Mouse (Mus musculus): ENCODE measurements at regions not wholly inside any gene's neighbourhood (a gene's known extent, or its start where the extent isn't known, plus 50 kb on each side); places are given as distances from the start of the nearest gene placed in this dataset.

DNA sequence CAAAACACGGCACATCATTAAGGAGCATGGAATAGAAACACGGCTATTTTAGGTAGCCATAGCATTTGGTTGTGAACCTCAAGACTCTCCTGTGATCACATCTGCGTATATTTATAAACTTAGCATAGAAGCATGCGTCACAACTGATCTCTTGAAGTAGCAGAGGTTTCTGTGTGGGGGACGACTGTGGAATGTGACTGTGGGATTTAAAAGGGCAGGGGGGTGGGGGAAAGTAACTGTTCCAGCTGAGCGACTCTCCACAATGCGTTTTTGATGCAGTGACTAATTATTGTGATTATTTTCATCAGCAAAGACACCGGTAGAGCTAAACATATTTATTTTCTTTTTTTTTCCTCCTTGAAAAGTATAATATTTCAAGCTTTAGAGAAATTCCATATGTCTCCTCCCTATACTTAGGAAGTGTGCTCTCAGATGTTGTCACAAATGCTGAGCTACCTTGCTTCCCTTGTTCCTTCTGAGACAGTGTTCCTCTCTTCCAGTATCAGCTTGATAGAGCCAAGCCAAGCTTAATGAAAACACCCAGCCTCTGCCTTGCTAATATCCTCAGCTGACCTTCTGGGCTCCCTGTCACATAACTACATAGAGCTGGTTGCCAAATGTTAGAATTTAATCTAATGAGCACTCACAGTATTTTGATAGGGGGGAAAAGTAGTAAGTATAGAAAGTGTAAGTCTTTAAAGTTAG is 75.0 kb upstream of the Magi3 start:
- no peak for DNase-seq

DNA sequence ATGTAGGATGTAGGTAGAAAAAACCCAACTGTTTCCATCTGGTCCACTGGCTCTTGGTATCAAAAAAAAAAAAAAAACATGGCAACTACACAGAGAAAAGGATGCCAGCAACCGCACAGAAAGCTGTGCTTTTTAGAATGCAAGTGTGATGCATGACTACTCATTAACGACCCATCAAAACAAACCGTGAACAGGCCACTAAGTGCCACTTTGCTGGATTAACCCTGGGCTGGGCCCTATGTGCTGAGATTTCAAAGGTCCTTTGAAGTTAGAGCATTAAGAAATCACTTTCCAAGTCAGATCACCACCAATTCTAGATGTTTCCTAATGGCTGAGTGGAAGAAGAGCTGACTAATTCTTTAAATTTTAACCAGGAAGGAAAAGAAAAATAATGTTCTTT is 73.7 kb upstream of the Magi3 start:
- DNase-seq: no peak

- no peak for DNase-seq
These were observed 69.0 kb upstream of the Magi3 start for GRCm38 (mm10) chr3:104288970-104289680.

GRCm38 (mm10) chr3:104287900-104288299 is 67.7 kb upstream of the Magi3 start:
- DNase-seq: no peak

GRCm38 (mm10) chr3:104284961-104285360 is 64.8 kb upstream of the Magi3 start:
- DNase-seq: no peak

DNA sequence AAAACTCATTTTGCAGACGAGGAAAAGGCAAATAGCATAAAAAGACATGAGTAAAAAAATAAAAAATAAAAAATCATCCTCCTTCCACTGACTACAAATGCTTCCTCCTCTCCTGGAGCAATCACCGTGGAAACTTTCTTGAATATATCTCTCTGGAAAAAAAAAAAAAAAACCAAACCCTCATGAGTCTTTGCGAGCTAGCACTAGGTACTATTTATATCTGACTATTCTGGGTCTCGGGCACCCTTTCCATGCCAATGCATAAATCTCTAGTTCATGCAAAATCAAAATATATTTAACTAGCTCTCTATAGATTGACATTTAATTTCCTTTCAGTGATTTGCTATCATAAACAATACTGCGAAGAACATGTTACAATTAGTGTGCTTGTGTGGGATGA is 63.7 kb upstream of the Magi3 start:
- no peak for DNase-seq

GRCm38 (mm10) chr3:104279505-104279904 is 59.3 kb upstream of the Magi3 start:
- no peak for DNase-seq

DNA sequence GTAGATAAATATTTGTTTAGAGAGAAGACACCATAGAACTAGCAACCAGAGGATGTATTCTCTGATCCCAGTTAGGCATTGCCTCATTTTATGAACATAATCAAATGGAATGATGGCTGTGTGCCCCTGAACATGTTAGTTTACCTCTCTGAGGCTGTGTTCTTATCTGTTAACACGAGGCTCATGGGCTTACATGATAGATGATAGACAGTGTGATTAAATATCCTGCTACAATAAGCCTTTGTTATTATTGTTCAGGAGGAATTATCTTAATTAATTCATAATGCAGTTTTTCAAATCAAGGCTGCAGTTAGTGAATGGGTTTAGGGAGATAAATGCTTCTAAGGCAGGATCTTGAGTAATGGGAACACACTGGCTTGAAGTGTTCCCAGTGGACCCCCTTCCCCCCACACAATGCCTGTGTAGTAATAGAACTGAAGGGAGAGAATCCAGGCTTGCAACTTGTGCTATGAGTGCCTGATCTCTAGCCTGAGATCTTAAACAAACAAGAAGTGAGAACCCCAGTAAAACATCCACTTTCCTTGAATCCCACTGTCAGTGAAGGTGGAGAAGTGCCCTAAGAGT is 54.6 kb upstream of the Magi3 start:
- no peak for DNase-seq

- no peak for DNase-seq
These were observed 53.9 kb upstream of the Magi3 start for GRCm38 (mm10) chr3:104274084-104274483.
